Mouse (Mus musculus) liver, postnatal 0 days (tissue): Measurements from ENCODE around the gene Ssr2.

Source experiments
- CTCF ChIP-seq: sonication (generic); IDR thresholded peaks from 2 replicates; pipeline ENCODE4 v1.5.1; 2016; ENCODE audit warnings: antibody characterized with exemption, low read depth
- EP300 ChIP-seq: IDR thresholded peaks from 2 replicates; pipeline ENCODE4 v1.6.1; 2016; ENCODE audit warnings: antibody characterized with exemption, low read depth, mild to moderate bottlenecking

DNA sequence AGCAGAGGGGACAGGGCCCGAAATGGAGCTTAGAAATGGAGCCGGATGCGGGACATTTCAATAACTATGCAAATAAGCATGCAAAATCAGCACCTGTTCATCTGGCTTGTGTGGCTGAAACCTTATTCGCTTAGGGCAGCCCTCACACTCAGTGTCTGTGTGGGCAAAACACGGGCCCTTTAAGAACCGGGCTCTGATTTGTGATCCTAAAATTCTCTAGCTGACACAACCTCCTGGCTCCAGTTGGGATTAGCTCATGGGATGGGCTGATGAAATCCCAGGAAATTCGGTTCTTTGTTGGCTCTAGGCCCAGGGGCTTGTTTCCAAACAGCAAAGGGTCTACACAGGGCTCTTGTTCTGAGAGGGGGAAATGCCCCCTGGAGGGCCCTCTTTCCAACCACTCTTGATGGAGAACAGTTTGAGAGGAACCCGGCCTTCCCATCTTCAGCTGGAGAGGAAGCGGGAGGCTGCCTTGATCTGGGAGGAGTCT, 40.3 kb downstream of the Ssr2 start:
- TF ChIP-seq EP300 (no peak), CTCF (no peak)
